In the genomic region with DNA sequence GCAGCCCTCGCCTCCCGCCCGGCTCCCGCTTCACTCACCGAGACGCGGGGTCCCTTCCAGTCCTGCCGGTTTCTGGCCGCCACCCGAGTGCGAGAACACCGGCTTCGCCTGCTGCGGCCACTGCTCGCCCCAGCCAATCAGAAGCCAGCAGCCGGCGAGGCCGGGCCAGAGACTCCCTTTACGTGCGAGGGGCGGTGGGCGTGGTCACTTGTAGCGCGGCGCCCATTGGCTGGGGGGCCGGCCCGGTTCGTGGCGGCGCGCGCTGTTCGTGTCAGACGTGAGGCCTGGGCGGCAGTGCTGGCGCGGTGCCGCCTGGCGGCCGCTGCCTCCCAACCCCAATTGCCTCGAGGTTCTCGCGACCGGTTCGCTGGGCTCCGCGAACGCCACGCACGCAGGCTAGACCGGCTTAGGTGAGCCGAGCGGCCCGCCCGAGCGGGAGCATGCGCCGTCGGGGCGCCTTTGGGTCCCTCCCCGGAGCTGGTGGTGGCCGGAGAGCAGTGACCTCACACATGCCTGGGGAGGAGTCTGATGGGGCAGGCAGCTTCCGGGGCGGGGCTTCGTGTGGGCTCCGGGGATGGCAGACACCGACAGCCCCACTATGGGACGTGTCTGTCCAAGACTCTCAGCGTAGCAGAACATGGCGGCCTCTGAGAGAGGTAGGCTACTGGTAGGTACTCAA, we compare ENCODE assay signal across 7 mouse cellular contexts. TPM values are rescaled to one million over a fixed set of nuclear protein-coding genes. Genes with fewer than 3 reads are reported as not detected.
DNase-seq lines count a peak whose midpoint lies in the region; ATAC-seq lines count a peak whose summit lies in the region.

No protein-coding gene starts in this region.

- no peaks in the 10 kb centered on the region for H3K36me3 ChIP-seq in intestine, embryonic 15.5 days
- H3K36me3 ChIP-seq in midbrain, embryonic 10.5 days, result peaks cover 20% of the 10 kb centered on the region

- H3K4me2 ChIP-seq in intestine, embryonic 15.5 days (replicated peaks), result peak overlapping the region; percentile 74

- 0 out of 2 replicates have a peak, but pooled peaks cover 3% of the 10 kb centered on the region for H3K4me1 ChIP-seq in intestine, embryonic 15.5 days (replicated peaks)
- H3K4me1 ChIP-seq in midbrain, embryonic 10.5 days, result peaks cover 29% of the 10 kb centered on the region

- no peaks in the 10 kb centered on the region for H3K9me3 ChIP-seq in intestine, embryonic 15.5 days
- H3K9me3 ChIP-seq in midbrain, embryonic 10.5 days (replicated peaks), result no peaks in the 10 kb centered on the region

- H3K9ac ChIP-seq in intestine, embryonic 15.5 days, result peak overlapping the region; percentile 84

- peak; percentile 98 for DNase-seq in adrenal gland, adult 18-20 months (ENCODE audit: low spot score in 2 of 2)
- DNase-seq in embryo, embryonic 11 days, result peak; percentile 99
- peak; percentile 98 for DNase-seq in gastrocnemius, postnatal 25 days
- DNase-seq in left cerebral cortex, postnatal 25 days (ENCODE audit: low spot score in 2 of 2), result peak; percentile 98 to 99
- peak; percentile 99 for DNase-seq in midbrain, embryonic 10.5 days (ENCODE audit: low spot score)
- DNase-seq in right cerebral cortex, postnatal 4 days, result peak; percentile 98

- H3K27me3 ChIP-seq in intestine, embryonic 15.5 days (replicated peaks), result no peaks in the 10 kb centered on the region
- H3K27me3 ChIP-seq in midbrain, embryonic 10.5 days (ENCODE audit: low read depth, poor library complexity, severe bottlenecking), result no peaks in the 10 kb centered on the region

- H3K27ac ChIP-seq in intestine, embryonic 15.5 days, result peak overlapping the region; percentile 98
- peak overlapping the region; percentile 98 for H3K27ac ChIP-seq in midbrain, embryonic 10.5 days (replicated peaks)

- intact Hi-C loops in left cerebral cortex, postnatal 25 days (cut with DNase I), result no loop called here

- ATAC-seq in intestine, embryonic 15.5 days, result peak; percentile 99

- peak overlapping the region; percentile 88 for H3K4me3 ChIP-seq in intestine, embryonic 15.5 days (replicated peaks)
- H3K4me3 ChIP-seq in midbrain, embryonic 10.5 days, result peak overlapping the region; percentile 79

- under 1% methylated on average over 70 of the region's 70 CpGs for WGBS in intestine, embryonic 15.5 days
- under 1% methylated on average over 70 of the region's 70 CpGs for WGBS in midbrain, embryonic 10.5 days

RNA-seq across cellular contexts. Expression of a gene that starts 0.5 kb away (rescaled TPM):
- total RNA-seq in adrenal gland, adult 18-20 months (2021), result 100 to 1,000 TPM in 1 of 2 experiments, 10 to 100 TPM in 1; 89.4 to 116 TPM
- total RNA-seq in gastrocnemius, postnatal 25 days (2021), result 100 to 1,000 TPM; 110 to 115 TPM
- 169 and 174 TPM in 2 replicates for polyA plus RNA-seq in intestine, embryonic 15.5 days (2015; fragmentation: Nextera tagmentation; extraction: Ambion mirVana)
- total RNA-seq in left cerebral cortex, postnatal 25 days (2021), result 10 to 100 TPM; 94.1 to 99.6 TPM
- 207 and 245 TPM in 2 replicates for polyA plus RNA-seq in midbrain, embryonic 10.5 days (2016; fragmentation: Nextera tagmentation; extraction: Ambion mirVana)

RNA-seq across cellular contexts. Expression of a gene that starts 18.4 kb away (rescaled TPM):
- under 1 TPM; 0.70 to 0.93 TPM for total RNA-seq in adrenal gland, adult 18-20 months (2021)
- total RNA-seq in gastrocnemius, postnatal 25 days (2021), result under 1 TPM; 0.32 to 0.46 TPM
- 1.1 and 1.3 TPM in 2 replicates for polyA plus RNA-seq in intestine, embryonic 15.5 days (2015; fragmentation: Nextera tagmentation; extraction: Ambion mirVana)
- total RNA-seq in left cerebral cortex, postnatal 25 days (2021), result 1 to 10 TPM; 5.2 to 6.9 TPM
- polyA plus RNA-seq in midbrain, embryonic 10.5 days (2016; fragmentation: Nextera tagmentation; extraction: Ambion mirVana), result 2.4 and 2.9 TPM in 2 replicates

RNA-seq across cellular contexts. Expression of a gene that starts 40.5 kb away (rescaled TPM):
- 1 to 10 TPM; 1.8 to 2.1 TPM for total RNA-seq in adrenal gland, adult 18-20 months (2021)
- total RNA-seq in gastrocnemius, postnatal 25 days (2021), result 1 to 10 TPM; 1.9 to 2.0 TPM
- 0.46 and 0.80 TPM in 2 replicates for polyA plus RNA-seq in intestine, embryonic 15.5 days (2015; fragmentation: Nextera tagmentation; extraction: Ambion mirVana)
- total RNA-seq in left cerebral cortex, postnatal 25 days (2021), result 1 to 10 TPM; 5.5 to 7.6 TPM
- 0.78 and 0.84 TPM in 2 replicates for polyA plus RNA-seq in midbrain, embryonic 10.5 days (2016; fragmentation: Nextera tagmentation; extraction: Ambion mirVana)

RNA-seq across cellular contexts. Expression of a gene that starts 58.5 kb away (rescaled TPM):
- under 1 TPM; 0.61 to 0.70 TPM for total RNA-seq in adrenal gland, adult 18-20 months (2021)
- total RNA-seq in gastrocnemius, postnatal 25 days (2021), result not detected
- polyA plus RNA-seq in intestine, embryonic 15.5 days (2015; fragmentation: Nextera tagmentation; extraction: Ambion mirVana), result not detected in 2 replicates
- total RNA-seq in left cerebral cortex, postnatal 25 days (2021), result not detected
- polyA plus RNA-seq in midbrain, embryonic 10.5 days (2016; fragmentation: Nextera tagmentation; extraction: Ambion mirVana), result not detected in 2 replicates

Comparison
In these comparisons a context has a peak if more than half of its experiments do, and no peak if none do; other contexts are left out.
1. Peak in every context shown above with its lines: DNase-seq, ATAC-seq, H3K4me3 ChIP-seq and H3K27ac ChIP-seq.